Mouse (Mus musculus): ENCODE measurements around the gene Kcns1.
"Not testable (repeated sequence)": the region's sequence is repeated elsewhere in the genome, so short reads cannot be mapped to it uniquely, and the experiment has no call there.

The Kcns1 gene

DNA sequence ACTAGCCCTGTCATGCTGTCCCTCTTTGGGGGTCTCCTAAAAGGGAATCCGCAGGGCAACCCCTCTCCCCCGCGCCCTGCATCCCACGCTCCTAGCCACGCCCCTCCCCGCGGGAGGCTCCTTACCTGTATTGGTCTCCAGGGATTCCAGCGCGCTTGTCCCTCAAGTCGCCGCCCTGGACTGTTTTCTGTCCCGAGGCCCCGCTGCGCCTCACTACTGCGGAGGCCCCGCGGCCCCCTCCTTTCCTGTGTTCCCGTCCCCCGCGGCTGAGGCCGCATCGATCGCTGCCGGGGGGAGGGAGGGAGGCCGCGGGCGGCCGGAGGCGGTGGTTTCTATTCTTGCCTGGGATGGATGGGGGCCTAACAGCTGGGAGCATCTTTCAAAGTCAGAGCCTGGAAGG, at the start of gene Kcns1:
Kcns1 (minus strand) TSS at position 212 of the 400 bp plus-strand sequence.
- DNase-seq (ENCODE audit: low read depth, low spot score) = no peak

DNA sequence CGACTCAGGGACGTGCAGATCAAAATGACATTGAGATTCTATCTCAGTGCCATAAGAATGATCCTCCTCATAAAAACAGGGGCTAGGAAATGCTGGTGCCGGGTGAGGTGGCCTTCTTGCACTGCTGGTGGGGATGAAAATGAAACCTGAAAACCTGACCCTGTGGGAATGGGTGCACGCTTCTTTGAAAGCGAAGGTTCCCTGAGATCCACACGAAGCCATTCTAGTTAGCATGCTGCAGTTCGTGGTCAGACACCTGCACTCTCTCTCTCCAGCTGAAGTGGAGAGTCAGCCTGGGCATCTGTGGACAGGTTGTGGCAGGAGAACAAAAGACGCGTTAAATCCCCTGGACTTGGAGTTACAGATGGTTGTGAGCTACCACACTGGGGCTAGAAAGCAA, 48.4 kb upstream of the Kcns1 start:
- no peak for DNase-seq (ENCODE audit: low read depth, low spot score)

DNA sequence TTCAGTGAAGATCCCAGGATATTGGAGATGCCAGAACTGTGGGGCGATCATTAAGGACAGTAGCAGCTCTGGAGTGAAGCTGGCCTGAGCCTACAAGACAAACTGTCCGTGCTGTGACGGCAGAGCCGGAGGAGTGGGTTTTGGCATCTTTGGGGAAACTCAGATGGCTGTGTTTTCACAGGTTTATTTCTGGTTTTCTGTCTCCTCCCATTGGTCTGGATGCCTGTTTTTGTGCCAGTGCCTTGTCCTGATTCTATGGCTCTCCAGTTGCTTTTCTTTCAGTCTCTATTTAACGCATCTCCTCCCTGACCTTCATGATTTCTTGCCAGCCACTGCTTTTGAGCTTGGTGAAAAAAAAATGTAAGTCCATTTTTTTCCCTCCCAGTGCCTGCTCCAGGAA, 41.8 kb upstream of the Kcns1 start:
- DNase-seq (ENCODE audit: low read depth, low spot score) = no peak

DNA sequence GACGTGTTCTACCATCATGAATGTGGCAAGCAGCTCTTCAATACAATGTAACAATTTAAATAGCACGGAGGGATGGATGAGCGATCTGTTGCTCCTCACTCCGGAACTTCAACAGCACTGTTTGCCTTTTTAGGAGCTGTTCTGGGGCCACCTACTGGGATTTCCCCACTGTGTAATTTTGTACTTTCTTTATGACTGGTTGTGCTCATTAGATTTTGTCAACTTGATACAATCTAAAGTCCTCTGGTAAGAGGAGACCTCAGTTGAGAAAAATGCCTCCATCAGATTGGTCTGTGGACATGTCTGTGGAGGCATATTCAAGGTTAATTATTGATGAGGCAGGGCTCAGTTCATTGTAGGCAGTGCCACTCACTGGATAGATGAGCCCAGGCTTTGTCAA, 40.0 kb upstream of the Kcns1 start:
- DNase-seq (ENCODE audit: low read depth, low spot score) = no peak

DNA sequence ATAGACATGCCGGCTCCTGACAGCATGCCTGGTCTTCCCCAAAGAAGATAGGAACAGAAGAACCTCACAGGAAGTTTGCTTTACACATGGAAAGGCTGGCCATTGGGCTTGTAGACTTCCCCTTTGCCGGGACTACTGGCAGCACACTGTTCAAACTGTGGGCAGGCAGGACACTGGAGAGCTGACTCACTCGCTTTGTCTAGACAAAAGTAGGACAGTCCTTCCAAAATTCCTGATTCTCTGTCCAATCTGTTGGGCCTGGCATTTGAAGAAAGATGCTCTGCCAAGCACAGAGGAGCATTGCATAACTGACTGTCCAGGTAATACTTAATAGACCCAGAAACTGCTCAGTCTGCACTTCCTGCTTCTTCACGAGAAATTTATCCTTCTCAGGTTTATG, 35.8 kb upstream of the Kcns1 start:
- DNase-seq (ENCODE audit: low read depth, low spot score) = no peak

DNA sequence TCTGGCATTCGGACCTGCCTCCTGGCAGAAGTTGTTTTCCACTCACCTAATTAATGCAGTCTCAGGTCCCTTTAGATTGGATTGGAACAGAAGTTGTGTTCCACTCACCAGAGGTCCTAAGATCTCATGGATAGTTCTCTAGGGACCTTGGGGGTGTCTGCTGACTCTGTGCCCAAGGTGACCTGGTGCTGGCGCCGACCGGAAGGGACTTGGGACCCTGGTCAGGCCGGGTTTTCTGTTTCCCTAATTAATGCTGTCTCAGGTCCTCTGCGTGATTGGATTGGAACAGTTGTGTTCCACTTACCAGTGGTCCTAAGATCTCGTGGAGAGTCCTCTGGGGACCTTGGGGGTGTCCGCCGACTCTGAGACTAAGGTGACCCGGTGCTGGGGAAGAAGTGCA, 35.1 kb upstream of the Kcns1 start:
- DNase-seq (ENCODE audit: low read depth, low spot score) = not testable (repeated sequence)

DNA sequence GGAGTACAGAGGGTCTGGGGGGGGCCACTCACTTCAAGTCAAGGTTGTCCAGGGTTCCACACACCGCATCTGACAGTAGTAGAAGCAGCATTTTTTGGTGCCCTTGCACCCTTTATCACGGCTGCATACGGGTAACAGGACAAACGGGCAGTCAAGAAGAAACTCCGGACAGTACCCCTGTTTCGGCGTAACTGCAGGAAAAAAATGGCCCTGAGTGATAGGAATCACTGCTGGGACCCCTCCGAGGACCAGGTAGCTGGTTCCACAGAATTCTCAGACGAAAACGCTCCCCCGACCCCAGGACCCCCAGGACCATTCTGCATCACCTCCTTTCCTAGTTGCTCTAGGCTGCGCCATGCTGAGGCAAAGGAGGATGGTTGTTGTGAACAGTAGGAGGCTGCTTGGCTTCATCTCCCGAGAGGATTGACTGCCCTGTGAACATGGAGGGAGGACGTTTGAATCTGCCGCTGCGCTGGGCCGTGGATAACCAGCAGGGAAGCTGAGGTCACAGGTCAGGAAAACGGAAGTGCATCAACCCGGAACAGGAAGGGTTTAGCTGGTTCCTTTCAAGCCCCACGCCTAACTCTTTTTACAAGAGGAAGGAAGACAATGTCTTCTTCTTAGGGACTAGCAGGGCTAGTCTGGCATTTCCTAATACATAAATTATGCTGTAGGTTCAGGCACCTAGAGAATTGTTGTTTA, 28.9 kb upstream of the Kcns1 start, which contains the start of gene Wfdc15a:
Wfdc15a (minus strand) TSS at position 505 of the 702 bp plus-strand sequence.
- DNase-seq (ENCODE audit: low read depth, low spot score) = no peak

DNA sequence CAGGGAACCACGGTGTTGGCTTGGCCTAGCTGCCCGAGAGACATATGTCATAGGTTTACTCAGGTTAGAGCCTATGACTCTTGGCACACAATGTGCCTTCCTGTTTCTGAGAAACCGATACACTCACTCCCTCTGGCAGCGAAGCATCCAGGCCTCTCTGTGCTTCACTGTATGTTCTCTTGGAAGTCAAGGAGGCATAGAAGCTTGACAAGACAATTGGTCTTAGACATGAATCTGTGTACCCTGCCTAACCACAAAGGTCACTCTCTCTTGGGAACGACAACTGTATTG, 25.7 kb upstream of the Kcns1 start:
- no peak for DNase-seq (ENCODE audit: low read depth, low spot score)

DNA sequence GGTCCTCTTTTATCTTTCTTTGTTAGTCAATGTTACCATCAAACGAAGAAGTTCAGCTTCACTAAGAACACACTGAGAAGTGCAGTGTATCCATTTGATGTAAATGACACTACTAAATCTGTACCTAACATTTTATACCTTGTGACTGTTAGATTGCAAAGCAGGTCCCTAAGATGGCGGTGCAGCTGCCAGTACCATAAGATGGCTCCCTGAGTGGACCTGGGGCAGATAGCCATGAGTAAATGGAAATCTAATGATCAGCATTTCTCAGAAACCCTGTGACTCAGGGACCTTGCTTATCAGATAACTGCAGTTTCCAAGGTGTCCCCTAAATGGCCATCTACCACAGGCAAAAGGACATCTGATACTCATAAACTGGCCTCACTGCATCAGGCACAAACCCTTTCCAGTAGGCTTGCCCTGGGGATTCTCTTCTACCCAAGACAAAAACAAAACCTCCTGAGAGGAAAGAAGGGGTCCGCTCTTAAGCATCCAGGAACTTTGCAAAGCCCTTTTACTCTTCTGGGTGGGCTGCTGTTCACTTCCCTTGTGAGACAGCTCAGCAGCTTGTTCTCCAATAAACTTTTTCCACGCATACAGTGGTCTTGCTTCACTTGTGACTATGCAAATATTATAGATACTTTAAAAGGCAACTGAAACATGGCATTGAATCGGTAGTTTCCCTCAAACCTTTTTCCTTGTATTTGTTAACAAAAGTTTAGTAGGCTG, 25.2 kb upstream of the Kcns1 start:
- DNase-seq (ENCODE audit: low read depth, low spot score) = no peak

DNA sequence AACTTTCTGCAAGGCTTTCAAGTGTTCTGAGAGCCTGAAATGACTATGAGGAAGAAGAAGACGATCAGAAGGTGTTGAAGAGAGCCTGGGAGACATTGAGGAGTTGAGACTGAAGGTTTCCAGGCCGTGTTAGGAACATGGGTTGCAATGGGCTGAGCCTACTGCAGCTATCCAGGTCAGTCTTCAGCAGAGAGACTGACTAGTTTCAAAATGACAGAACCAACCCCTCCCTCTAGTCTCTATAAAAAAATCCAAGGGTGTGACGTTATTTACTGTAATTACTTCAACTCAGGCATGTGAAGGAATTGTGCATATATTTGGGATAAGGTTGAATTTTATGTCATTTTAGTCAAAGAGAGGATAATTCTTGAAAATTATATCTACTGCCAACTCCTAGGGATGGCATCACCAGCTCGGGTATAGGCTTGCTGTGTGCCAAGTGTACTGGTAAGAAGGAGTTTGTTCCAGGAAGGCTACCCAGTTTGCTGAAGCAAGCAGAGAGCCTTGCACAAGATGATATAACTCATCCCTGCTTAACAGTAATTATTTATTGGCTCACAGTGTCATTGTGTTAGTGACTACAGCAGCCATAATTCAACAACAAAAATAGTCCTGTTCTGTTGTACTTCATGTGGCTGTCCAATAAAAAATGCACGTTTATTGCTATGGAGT, 24.2 kb upstream of the Kcns1 start:
- no peak for DNase-seq (ENCODE audit: low read depth, low spot score)

DNA sequence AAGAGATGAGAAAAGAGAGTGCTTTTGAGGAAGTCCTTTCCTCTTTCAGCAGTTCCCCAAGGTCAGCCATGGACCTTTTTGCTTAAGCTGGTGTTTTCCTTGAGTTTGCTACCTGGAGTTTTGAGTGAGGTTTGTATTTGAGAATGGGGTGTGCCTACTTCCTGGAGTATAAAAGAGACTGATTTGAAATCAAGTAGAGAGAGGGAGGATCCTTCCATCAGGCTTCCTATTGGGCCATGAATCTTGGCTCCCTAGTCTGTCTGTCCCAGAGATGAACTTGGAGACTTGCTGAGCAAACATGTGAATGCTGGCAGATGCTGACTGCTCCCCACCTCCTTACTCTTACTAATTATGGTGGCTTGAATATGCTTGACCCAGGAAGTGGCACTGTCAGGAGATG, 21.4 kb upstream of the Kcns1 start:
- no peak for DNase-seq (ENCODE audit: low read depth, low spot score)

DNA sequence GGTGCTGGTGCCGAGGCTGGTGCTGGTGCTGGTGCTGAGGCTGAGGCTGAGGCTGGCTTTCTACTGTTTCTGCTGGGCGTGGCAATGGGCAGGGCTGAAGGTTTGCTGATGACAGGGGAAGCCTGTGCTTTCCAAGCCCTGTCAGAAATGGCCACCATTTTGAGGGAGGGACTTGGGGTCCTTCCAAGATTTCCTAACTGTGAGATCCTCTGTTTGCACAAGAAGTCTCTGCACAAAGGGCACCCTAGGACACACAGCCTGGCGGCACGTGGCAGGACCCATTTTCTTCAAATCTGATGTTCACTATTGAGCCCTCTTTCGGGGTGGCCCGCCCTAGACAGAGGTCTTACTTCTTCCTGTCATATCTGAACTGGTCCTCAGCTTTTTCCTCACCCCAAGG, 19.7 kb upstream of the Kcns1 start, which contains the start of gene Wfdc12:
Wfdc12 (minus strand) TSS at position 33 of the 400 bp plus-strand sequence.
- DNase-seq (ENCODE audit: low read depth, low spot score) = no peak

DNA sequence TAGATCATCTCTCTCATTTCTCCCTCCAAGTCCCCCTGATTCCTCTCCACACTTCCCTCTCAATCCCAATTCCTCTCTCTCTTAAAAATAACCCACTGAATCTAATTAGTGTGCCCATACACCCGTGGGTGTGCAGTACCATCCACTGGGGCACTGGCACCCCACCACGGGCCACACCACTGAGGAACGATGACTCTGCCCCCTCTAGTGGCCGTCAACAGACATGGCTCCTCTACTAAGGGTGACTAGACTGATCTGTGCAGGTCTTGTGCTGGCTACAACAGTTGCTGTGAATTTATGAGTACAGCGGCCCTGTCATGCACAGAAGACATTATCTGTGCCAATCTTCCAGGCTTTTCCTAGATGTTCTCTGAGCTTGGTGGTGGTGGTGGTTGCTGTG, 17.8 kb upstream of the Kcns1 start:
- no peak for DNase-seq (ENCODE audit: low read depth, low spot score)

DNA sequence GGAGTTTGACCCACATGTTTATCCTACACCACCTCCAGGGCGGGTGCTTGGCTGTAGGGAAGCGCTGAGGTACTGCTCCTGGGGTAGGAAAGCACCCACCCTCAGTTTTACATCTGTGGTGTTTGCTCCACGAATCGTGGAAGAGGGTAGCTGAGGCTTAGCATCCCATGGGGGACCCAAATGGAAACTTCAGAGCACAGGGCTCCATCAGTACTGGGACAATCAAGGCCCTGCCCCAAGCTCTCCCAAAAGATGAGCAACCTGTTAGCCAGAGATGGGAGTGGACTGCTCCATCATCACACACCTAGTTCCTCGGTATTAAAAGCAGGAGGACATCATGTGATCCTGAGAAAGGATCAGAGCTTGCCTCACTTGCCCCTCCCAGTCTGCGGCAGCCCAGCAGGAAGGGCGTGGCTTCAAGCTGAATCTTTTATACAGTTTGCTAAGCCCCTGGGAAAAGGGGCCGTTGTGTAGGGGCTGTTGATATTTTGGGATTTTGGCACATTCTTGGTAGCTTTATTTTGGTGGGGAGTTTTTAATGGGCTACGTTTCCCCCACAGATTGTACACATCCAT, 13.3 kb upstream of the Kcns1 start:
- no peak for DNase-seq (ENCODE audit: low read depth, low spot score)

DNA sequence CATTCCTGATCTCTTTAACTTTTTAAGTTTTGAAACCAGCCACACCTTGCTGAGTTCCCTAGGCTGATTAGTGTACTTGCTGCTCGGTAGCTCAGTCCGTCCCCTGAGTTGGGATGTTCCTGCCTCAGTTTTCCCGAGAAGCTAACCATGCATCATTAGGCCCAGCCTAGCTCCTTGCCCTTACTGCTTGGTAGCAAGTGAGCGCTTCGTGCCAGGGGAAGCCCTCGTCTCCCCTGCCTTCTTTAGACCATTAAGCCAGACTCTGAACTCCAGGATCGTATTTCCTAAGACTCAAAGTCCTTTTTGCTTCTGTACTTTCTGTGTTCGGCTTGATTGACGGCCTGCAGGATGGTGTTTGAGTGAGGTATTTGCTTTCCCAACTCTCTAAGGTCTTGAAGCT, 12.4 kb upstream of the Kcns1 start:
- DNase-seq (ENCODE audit: low read depth, low spot score) = no peak

DNA sequence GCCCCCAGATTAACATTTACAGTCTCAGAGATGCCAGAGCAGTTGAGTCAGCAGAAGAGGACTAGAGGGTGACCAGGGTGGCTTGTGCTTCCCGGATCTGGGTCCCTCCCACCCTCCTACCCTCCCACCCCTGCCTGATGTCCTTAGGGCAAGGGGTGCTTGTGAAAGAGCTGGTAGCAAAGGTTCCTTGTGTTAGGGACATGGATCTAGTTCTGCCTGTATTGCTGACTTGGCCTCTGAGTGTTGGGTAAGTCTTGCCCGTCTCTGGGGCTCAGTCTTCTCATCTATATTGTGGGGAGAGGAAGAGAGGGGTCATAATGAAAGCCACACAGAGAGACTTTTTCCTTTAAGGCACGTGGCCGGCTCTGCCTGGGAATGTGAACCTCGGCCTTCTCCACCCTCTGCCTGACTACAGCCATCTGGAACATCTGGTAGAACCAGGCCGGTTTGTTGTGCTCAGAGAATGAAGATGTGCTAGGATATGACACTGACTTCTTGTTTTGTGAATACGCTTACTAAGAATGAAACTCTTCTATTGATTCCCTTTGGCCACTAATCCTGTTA, 11.9 kb upstream of the Kcns1 start, which contains the start of gene Wfdc5:
Wfdc5 (minus strand) TSS at position 51 of the 564 bp plus-strand sequence.
- DNase-seq (ENCODE audit: low read depth, low spot score) = no peak

DNA sequence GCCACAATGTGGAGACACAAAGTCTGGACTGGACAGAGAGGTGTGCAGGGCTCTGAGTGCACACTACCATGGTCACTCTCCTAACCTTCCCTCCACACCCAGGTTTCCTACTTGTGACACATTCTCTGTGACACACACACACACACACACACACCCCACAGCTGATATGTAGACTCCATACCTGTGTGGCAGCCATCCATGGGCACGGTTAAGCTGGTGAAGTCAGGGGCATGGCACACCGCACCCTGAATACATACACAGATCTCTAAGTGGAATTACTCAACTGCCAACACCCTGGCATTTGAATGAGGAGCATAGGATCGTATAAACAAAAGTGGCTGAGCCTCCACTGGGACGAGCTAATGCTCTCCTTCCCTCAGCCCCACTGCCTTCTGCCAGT, 9.9 kb upstream of the Kcns1 start:
- DNase-seq (ENCODE audit: low read depth, low spot score) = no peak

DNA sequence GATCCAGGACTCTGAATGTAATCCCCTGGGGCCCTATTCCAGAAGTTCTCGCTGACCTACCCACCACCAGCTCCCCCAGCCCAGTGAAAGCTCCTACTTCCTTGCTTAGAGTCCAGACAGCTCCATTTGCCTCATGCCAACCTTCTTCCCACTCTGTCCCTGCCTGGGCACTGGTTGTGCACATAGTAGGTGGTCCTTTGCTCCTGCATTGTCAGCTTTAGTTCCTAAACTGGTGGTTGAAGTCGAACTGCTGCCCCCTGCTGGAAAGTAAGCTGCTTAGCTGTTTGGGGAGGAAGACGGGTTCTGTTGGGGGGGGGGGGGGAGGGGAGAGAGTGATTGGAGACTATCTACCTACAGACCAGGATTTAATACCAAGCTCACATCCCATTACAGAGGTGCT, 9.2 kb upstream of the Kcns1 start:
- DNase-seq (ENCODE audit: low read depth, low spot score) = no peak

DNA sequence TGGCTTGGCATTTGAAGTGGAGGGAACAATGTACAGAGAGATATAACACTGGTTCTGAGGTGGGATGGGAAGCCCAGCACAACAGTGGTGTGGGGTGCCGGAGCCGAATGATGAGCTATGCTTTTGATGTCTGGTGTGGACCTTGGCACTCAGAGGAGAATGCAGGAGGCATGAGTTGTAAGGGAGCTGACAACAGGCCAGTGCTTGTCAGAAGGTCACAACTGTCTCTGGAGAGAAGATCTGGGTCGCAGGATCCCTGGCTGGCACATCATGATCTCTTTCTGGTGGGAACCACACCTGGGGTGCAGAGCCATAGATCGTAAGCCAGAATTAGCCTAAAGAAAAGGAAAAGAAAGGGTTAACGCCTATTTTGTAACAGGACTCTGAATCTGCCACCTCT, 6.9 kb upstream of the Kcns1 start:
- DNase-seq (ENCODE audit: low read depth, low spot score) = no peak

DNA sequence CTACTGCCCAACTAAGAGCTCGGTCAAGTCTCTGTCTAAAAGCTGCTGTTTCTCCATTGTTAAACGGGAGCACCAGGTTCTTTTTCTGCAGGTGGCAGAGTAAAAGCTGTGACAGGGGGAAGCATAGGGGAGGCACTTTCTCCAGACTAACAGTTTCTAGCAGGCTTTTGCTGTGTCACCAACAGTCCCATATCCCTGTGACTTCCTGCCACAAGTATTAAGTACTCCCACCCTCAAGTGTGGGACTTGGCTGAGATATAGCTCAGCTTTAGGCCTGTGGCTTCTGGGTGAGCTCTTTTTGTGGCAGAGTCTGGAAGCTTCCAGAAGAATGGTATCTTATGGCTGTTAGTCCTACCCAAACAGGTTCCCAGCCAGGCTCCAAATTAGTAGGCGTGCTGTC, 4.9 kb upstream of the Kcns1 start:
- DNase-seq (ENCODE audit: low read depth, low spot score) = no peak

DNA sequence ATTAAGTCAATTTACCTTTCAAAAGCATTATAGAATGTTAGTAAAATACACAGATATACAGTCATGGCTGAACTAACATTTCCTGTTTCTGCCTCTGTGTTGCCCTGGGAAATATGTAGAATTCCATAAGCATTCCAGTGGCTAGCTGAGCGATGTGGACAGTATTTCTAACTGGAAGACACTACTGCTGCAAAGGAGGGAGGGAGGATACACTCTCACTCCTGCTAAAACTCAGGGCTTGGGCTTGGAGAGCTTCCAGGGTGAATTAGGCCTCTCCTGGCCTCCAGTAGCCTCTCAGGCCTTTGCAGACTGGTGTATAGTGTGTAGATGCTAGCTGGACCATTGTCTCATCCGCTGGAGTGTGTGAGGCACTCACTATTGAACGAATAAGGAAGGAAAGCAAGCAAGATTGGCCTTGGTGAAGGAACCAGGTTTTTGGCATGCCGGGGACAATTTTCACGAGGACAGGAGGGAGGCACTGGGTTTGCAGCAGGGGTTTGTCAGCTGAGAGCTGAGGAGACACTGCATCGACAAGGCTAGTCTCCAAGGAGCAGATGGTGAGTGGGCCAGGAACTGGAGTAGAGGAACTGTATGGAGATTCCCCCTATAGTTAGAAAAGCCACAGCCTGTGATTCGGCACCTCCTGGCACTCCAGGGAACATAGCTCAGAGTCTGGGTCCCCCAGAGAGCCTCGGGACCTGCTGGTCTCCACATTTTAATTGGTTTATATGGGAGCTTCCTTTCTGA, 3.9 kb upstream of the Kcns1 start:
- DNase-seq (ENCODE audit: low read depth, low spot score) = no peak
